Mouse (Mus musculus) cortical plate, adult 2 months (tissue): ENCODE data around the gene Obscn. TPM values are rescaled to one million over a fixed set of nuclear protein-coding genes. Genes with fewer than 3 reads are reported as not detected.

Experiments
- H3K27ac ChIP-seq: fragments of 200-500 bp; 2 replicates; pipeline ENCODE4 v1.5.1; 2012; ENCODE audit warnings: low read length, control low read depth, inconsistent platforms; ENCODE audit not compliant: insufficient read depth
- H3K4me1 ChIP-seq: fragments of 200-500 bp; 2 replicates; pipeline ENCODE4 v1.6.1; 2011; ENCODE audit warnings: low read length; ENCODE audit not compliant: control insufficient read depth, insufficient read depth
- H3K4me3 ChIP-seq: fragments of 200-500 bp; 2 replicates; pipeline ENCODE4 v1.5.1; 2011; ENCODE audit warnings: mild to moderate bottlenecking, low read length, control low read depth; ENCODE audit not compliant: insufficient read depth
- CTCF ChIP-seq: fragments of 200-500 bp; IDR thresholded peaks from 2 replicates; pipeline ENCODE4 v1.5.1; 2011; ENCODE audit warnings: mild to moderate bottlenecking, control low read depth, low read length; ENCODE audit not compliant: insufficient read depth; ENCODE audit errors: extremely low read depth
- POLR2A ChIP-seq: fragments of 200-500 bp; IDR thresholded peaks from 2 replicates; pipeline ENCODE4 v1.6.1; 2011; ENCODE audit warnings: mild to moderate bottlenecking, low read length, control low read depth; ENCODE audit not compliant: insufficient read depth; ENCODE audit errors: extremely low read depth
- polyA plus RNA-seq: library from polyadenylated mRNA; depleted of rRNA; stranded (reverse); fragments of >200 nt; gene quantifications from 2 replicates; pipeline ENCODE4 v1.2.3, GENCODE M21; 2012

Obscn gene
- polyA plus RNA-seq, 1 experiment = 2.2 TPM

DNA sequence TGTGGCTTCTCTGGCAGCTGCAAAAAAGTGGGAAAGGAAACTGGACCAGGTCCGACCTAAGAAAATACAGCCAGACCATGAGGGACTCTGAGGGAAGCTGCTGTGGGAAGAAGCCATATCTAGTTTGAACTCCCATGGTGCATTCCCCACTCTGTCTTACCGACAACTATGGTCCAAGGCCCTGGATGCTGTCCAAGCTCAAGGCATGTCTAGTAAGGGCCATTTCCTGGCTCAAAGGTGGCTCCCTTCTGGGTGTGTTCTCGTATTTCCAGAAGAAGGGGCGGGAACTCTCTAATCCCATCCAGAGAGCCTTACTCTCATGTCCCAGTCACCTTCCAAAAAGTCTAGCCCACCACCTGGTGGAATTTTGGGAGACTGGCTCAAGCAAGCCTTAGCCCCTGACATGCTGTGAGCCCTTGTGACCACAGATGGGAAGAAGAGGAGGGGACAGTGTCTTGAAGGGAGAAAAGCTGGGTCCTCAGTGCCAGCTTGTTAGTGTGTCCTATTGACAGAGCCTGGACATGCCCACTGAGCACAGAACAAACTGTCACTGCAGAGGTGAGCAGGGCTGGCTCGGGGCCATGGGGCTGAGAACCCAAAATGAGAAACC is 155.7 kb downstream of the Obscn start:
- Histone ChIP-seq H3K4me3 (no peak overlapping the region; the same call in 1 of the 2 replicates), H3K4me1 (peaks cover 12% of the 10 kb centered on the region), H3K27ac (no peak overlapping the region)
- TF ChIP-seq POLR2A = no peak
- no peak for TF ChIP-seq CTCF

- no peak for TF ChIP-seq CTCF
- TF ChIP-seq POLR2A = no peak
- H3K4me1 ChIP-seq = peaks cover 12% of the 10 kb centered on the region
- H3K27ac ChIP-seq = no peak overlapping the region
- peak overlapping the region; percentile 80 for H3K4me3 ChIP-seq
Observed at GRCm38 (mm10) chr11:58979661-58980060, 156.5 kb downstream of the Obscn start.

- no peak for TF ChIP-seq CTCF
- no peak for TF ChIP-seq POLR2A
- Histone ChIP-seq H3K4me1 (peaks cover 11% of the 10 kb centered on the region), H3K27ac (no peak overlapping the region), H3K4me3 (peak overlapping the region; percentile 80)
Observed at GRCm38 (mm10) chr11:58979183-58979582, 157.0 kb downstream of the Obscn start.

DNA sequence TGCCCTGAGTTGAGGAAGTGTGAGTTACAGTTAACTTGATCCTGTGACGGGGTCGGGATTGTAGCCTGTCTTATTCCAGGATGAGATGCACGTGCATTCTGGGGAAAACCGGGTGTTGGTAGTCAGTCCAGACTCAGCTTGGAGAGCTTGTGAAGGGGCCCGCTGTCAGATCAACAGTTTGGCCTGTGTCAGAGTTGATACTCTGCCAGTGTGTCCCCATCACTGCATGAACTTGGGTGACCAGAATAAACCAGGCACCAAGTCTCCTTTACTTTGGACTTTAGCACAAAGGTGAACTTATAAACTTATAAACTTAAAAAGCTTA is 157.5 kb downstream of the Obscn start:
- peak overlapping the region; percentile 43; the same call in 1 of the 2 replicates for H3K27ac ChIP-seq
- peak overlapping the region; percentile 80 for H3K4me3 ChIP-seq
- peaks cover 9% of the 10 kb centered on the region for H3K4me1 ChIP-seq
- no peak for TF ChIP-seq CTCF
- no peak for TF ChIP-seq POLR2A

DNA sequence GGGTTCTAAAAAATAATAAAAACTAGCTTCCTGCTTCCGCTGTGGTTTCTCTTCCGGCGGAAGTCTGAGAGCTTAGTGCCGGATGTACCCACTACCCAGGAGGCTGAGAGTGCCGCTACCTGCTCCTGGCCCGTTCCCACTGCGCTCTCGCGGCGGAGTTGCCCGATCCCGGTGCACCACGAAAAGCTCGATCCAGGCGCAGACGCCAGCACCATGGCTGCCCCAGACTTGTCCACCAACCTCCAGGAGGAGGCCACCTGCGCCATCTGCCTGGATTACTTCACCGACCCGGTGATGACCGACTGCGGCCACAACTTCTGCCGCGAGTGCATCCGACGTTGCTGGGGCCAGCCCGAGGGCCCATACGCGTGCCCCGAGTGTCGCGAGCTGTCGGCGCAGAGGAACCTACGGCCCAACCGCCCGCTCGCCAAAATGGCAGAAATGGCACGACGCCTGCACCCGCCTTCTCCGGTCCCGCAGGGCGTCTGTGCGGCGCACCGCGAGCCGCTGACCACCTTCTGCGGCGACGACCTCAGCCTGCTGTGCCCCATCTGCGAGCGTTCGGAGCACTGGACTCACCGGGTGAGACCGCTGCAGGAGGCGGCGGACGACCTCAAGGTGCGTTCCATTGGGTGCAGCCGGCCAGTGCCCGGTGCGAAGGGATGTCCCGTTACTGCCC is 158.0 kb downstream of the Obscn start, which contains the start of gene Trim11:
Trim11 (plus strand) TSS at position 67 of the 679 bp plus-strand sequence.
- H3K27ac ChIP-seq = peak within 1 kb of the TSS; percentile 43; the same call in 1 of the 2 replicates
- H3K4me3 ChIP-seq = peak within 1 kb of the TSS; percentile 80
- peaks cover 9% of the 10 kb centered on the region; the same call in 1 of the 2 replicates for H3K4me1 ChIP-seq
- no peak for TF ChIP-seq CTCF
- TF ChIP-seq POLR2A = peak; percentile 74; the same call in 1 of the 2 replicates

DNA sequence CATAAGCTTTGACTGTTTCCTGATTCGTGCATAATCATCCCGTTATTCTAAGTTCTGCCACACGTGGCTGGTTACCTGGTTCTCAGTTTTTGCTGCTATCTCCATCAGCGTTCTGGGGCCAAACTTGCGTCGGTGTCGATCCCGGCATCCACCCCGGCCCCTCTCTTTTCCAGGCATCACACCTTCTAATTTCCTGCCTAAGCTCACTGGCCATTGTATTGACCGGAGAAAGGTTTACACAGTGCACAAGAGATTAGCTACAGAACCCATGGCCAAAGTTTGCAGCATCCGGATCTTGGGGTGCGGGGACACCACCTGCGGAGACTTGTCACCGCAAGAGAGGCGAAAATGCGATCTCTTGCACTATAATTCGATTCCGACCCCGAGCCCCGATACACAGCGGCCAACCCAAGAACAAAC is 158.6 kb downstream of the Obscn start:
- no peak for TF ChIP-seq CTCF
- Histone ChIP-seq H3K27ac (no peak overlapping the region), H3K4me1 (peaks cover 8% of the 10 kb centered on the region; the same call in 1 of the 2 replicates), H3K4me3 (peak overlapping the region; percentile 80)

GRCm38 (mm10) chr11:58977150-58977549 is 159.1 kb downstream of the Obscn start:
- H3K4me1 ChIP-seq = peaks cover 6% of the 10 kb centered on the region; the same call in 1 of the 2 replicates
- no peak overlapping the region for H3K27ac ChIP-seq
- H3K4me3 ChIP-seq = peak overlapping the region; percentile 80
- TF ChIP-seq CTCF = no peak
- TF ChIP-seq POLR2A = no peak

- H3K4me1 ChIP-seq = 0 out of 2 replicates have a peak, but pooled peaks cover 2% of the 10 kb centered on the region
- H3K4me3 ChIP-seq = no peak overlapping the region
- no peak overlapping the region for H3K27ac ChIP-seq
- no peak for TF ChIP-seq POLR2A
- TF ChIP-seq CTCF = no peak
Observed at GRCm38 (mm10) chr11:58974414-58974813, 161.8 kb downstream of the Obscn start.

GRCm38 (mm10) chr11:58971796-58972195 is 164.4 kb downstream of the Obscn start:
- H3K4me3 ChIP-seq = no peak overlapping the region
- TF ChIP-seq CTCF (no peak), POLR2A (no peak)
- H3K27ac ChIP-seq = no peak overlapping the region
- H3K4me1 ChIP-seq = no peaks in the 10 kb centered on the region

GRCm38 (mm10) chr11:58970831-58971530 is 165.2 kb downstream of the Obscn start:
- Histone ChIP-seq H3K4me3 (no peak overlapping the region), H3K4me1 (no peaks in the 10 kb centered on the region), H3K27ac (no peak overlapping the region)
- TF ChIP-seq CTCF = no peak
- TF ChIP-seq POLR2A = no peak

DNA sequence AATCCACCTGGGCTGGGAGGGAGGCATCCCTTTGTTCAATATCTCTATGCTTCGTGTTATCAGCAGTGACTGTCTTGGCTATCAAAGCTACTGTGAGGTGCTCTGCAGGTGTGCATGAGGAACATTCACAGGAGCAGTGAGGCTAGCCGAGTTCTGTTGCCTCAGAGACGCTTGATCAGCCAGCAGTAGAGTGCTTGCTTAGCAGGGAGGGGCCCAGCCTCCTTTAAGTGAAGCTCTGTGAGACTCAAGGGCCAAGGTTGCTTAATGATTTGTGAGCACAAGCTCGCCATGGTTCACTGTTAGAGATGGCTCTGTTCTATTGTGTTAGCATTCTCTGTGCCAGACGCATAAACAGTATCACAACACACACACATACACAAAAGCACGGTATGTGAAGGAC is 166.5 kb downstream of the Obscn start:
- Histone ChIP-seq H3K4me3 (no peak overlapping the region), H3K27ac (no peak overlapping the region), H3K4me1 (no peaks in the 10 kb centered on the region)
- no peak for TF ChIP-seq POLR2A
- no peak for TF ChIP-seq CTCF
